Mouse (Mus musculus): ENCODE results near the gene C2cd3.

The C2cd3 gene

DNA sequence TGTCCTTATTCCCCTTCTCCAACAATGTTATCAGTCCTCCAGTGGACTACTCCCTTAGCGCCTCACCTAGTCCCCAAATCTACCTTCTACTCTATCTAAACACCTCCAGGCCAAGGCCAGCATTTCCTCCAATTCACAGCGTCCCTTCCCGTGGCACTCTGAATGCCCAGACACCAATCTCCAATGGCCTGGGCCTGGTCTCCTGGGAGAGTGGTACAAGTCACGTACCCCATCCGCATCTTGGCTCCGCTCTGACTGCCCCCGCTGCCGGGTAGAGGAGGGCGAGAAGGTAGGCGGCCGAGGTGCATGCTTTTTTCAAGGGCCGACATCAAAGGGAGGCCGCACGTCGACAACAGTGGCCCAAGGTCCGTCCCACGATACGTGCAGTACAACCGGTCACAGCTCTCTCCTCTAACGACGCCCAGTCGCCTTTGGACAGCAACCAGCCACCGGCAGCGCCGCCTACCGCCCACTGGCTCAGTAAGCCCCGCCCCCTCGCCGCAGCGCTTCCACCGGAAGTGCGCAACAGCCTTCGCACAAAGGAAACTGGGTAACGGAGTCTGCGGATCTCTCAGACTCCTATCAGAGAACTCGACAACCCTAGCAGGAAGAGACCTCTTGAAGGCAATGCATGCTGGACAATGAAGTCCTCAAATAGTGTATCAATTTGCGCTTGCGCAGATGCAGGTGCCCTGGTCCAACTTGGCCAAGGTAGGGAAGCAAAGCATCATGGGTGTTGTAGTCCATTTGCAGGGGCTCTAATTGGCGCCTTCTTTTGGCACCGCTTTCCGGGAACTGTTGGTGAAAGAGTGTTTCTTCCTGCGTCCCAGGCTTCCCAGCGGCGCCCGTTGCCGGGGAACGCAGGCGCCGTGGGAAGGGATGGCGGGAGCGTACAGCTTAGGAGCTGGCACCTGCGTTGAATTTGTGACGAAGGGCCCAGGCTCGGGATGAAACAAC, at the start of gene C2cd3, which contains the start of gene Ppme1:
Gene C2cd3, plus strand, starts transcription at position 739 of the 957 bp plus-strand sequence.
Gene Ppme1, minus strand, starts transcription at position 813 of the 957 bp plus-strand sequence.
- DNase-seq (ENCODE audit: low read depth): peak; percentile 99

DNA sequence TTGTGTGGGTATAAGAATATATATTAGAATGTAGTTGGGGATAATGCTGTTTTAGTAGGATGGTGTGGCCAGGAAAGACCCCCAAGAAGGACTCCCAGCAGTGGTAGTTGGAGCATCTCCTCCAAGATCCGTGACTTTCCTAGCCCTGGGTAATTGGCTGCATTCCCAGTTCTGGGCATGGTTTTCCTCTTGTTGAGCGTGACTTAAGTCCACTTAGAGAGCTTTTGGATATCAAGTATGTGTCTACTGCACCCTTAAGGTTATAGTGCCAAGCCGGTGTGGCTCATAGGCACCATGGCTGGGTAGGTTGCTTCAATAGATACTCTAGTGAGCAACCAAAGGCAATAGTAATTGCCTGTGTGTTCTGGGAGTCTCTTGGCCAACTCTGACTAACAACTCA, 48.3 kb upstream of the C2cd3 start:
- no peak for DNase-seq (ENCODE audit: low read depth)

DNA sequence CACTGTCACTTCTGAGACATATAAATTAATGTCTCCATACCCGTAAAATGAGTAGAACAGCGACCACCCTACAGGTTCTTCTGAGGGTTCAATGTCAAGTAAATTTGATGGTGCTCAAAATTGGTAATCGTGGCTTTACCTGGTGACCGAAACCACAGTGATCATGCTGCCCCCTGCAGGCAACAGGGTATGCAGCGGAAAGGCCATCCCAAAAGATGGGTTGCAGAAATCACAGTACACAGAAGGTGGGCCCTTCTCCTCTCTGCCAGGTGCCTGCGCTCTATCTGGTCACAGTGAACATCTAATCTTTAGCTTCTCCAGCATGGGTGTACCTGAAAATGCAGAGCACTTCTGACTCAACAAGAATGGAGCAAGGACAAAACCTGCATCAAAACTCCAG, 46.6 kb upstream of the C2cd3 start:
- DNase-seq (ENCODE audit: low read depth): peak; percentile 68

DNA sequence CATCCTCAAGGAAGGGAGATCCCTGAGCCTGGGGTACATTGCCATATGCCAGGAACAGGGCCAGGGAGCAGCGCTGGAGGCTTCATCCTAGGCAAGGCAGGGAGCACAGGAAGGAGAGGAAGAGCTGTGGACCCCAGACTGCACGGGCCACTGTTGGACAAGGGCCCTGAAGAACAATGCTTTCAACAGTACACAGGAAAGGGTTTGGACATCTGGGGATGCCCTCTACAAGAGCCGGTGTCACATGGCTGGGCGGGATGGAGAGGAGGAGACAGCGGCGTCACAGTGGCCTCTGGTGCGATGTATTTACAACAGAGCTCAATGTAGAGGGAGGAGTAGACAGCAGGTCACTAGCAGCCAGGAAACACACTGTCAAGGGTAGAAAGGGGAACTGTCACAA, 44.5 kb upstream of the C2cd3 start:
- no peak for DNase-seq (ENCODE audit: low read depth)

DNA sequence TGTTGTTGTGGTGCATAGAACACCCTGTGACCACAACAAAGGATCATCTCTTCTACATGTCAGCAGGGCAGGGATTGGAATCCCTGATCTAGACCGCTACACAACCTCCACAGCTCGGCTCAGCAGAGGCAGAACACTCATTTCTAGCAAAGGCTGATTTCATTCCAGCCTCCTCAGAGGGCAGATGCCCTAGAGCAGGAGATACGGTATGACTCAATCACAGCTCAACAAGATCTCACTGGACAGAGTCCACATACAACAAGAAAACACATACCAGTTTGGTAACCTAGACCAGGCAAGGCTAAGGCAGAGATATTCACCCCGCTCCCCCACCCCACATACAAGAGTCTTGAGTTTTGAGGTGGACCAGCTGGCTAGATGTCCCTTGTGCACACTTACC, 43.4 kb upstream of the C2cd3 start:
- DNase-seq (ENCODE audit: low read depth): peak; percentile 70

DNA sequence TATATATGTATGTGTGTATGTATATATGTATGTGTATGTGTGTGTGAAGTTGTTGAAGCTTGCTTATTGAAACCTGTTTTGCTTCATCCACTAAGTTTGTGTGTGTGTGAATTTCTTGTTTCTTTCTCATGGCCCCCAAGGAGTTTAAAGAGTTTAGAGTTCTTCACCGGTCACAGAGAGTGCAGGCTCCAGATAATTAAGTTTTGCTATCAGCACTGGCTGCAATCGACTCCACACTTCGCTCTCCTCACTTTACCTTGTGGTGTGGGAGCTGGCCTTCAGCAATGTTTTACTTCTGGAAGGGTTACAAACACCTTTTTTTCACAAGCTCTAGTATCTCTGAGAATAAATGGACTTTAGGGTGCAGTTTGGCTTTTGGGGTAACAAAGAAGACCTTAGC, 40.8 kb upstream of the C2cd3 start:
- DNase-seq (ENCODE audit: low read depth): no peak

DNA sequence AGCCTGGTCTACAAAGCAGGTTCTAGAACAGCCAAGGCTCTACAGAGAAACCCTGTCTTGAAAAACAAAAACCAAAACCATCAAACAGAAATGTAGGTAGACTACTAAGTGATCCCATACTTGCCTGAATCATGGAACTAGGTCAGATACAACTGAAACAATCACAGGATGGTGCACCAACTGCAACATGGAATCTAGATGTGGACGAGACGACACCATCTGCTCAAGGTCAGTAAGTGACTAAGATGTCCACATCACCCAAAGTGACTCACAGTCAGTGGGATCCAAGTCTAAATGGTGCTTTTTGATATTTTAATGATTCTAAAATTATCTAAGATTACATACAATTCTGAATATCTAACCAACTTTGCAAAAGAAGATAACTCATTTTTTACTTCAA, 36.1 kb upstream of the C2cd3 start:
- no peak for DNase-seq (ENCODE audit: low read depth)

DNA sequence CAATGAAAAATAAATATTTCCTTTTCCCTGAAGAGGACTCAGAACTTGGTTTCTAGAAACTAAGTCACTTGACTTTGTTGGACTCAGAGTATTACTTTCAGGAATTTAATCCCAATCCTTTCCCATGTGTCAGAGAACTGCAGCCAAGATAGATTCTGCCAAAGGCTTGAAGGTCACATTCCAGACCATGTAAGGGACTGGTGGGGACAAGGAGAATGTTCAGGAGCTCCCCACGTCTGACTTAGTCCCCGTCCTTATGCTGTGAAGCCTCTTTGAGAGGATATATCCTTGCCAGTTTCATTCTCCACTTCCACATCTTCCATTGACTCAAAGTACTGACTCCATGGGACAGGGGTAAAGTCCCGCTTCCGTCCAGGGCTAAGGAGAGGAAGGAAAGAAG, 17.0 kb upstream of the C2cd3 start:
- DNase-seq (ENCODE audit: low read depth): peak; percentile 17

DNA sequence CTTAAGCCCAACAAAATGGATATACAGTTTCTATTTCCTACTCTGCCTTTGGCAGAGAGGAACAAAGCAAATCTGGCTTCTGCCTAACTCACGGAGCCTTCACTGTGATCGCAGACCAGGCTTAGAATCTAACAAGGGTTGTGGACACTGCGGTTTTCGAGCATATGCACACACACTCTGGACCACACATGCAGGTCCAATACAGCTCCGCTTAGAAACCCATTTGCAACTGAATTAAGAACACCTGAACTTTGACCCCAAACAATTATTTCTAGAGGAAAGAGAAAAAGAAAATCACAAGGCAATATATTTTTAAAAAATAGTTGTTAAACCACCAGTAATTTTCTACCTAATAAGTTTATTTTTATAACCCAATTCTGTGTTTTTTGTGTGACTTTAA, 15.7 kb upstream of the C2cd3 start:
- DNase-seq (ENCODE audit: low read depth): no peak

DNA sequence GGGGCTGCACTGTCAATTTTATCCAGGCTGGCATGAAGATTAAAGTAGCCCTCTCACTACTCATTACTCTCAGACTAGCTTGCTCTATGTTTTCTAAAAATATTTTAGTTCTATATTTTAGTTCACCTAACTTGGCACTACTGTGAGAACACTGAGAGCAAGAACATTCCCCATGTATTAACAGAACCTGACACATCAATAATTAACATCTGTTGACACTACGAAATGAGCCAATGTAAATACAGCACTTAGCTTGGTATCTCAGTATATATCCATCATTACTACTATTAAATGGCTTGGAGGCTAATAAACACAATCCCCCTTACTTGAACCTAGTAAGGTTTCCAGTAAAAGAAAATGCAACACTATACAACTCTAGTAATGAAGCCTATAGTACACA, 15.3 kb upstream of the C2cd3 start:
- no peak for DNase-seq (ENCODE audit: low read depth)

DNA sequence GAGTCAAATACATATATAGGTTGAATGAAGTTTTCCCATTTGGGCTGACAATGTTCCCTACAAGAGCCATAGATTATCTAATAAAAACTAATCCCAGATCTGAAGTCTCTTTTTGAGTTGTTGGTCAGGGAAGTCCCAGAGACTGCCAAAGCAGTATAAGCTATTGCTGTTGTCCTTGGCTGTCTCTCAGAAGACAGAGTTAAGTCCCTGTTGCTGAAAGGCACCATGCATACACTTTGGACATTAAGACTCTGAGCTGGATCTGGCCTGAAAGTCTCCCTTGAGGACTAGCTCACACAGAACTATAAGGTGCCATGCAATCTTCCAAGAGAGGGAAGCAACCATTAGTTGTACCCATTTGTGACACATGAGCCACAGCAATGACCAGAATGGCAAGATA, 14.2 kb upstream of the C2cd3 start:
- no peak for DNase-seq (ENCODE audit: low read depth)

DNA sequence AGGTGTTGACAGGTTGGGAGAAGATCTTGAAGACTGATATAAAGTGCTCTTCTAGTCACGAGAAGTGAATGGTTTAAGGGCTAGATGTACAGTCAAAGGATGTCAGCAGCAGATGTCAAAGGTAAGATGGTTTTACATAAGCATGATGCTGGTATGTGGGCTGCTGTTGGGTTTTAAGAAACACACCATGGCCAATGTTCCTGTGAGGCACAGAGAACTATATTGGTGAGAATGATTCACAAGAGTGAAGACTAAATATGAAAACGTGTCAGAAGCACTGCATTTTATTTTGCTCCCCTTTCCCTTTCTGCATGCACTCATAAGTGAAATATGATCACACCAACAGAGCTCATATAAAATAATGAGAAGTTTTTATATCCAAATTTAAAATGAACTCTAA, 8.9 kb upstream of the C2cd3 start:
- DNase-seq (ENCODE audit: low read depth): no peak

DNA sequence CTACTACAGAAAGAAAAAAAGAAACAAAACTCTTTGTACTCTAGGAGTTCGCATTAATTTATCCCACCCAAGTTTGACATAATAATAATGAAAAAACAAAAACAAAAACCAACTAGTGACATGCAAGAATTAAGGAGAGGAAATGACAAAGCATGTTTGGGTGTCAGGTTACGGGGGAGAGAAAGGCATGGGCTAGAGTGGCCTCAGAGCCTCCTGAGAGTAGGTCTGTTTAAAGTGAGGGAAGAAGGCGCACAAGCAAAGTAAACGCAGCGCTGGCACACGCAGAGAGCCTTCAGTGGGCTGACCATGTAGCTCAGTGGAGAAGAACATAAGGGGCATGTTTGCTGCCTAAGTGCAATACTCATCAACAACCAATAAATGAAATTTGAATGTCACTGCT, 7.1 kb upstream of the C2cd3 start:
- DNase-seq (ENCODE audit: low read depth): peak; percentile 10

DNA sequence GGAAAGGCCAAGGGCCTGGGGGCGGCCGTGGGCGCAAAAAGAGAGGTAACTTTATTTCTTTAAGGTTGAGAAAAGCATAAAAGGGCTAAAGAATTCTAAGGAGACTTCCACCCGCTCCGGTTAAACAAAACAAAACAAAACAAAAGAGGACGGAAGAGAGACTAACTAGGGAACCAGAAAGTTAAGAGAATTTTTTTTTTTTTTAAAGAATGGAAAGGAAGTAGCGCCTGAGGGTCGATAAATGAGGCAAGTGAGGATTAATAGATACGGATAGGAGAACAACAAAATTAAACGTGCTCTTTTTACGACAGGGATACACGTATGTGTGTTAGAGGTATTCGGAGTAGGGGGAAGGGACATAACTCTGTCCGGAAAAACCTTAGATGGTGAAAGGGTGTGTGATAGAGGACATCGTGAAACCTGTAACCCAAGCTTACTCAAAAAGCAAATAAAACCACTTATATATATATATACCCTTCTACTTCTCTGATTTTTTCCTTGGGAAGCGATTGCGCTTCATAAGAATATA, 483 bp downstream of the C2cd3 start:
- peak; percentile 33 for DNase-seq (ENCODE audit: low read depth)

DNA sequence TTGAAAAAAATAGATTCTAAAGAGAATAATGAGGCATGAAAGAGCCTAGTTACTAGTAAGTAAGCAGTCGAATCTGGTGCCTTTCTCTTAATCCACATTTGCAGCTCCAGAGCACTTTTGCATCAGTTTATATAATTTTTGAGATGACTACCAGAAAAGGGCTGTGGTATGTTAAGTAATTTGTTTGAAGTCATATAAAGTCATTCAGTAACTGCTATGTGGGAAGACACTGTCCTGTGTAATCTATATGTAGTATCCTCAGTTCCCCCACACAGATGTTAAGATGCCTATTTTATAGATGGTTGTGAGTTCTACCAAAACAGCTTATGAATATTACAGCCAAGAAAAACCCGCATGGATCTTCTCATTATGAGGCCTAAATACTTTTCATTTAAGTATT, 6.2 kb downstream of the C2cd3 start:
- DNase-seq (ENCODE audit: low read depth): no peak

DNA sequence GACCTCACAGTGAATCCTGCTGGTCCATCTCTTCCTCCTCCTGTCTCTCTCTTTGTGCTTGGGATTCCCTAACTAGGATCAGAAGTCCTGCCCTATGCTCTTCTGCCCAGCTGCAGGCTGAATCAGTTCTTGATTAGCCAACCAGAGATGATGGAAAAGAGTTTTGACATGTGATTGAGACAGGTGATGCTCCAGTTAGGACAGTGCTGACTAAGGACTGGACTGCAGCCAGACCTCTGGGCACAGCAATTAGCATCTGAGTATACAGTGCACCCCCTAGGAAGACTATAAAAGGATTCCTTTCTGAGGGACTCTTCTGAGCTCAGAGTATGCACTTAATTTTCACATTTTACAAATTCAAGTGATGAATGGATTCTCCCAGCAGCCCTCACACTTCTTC, 9.1 kb downstream of the C2cd3 start:
- no peak for DNase-seq (ENCODE audit: low read depth)

DNA sequence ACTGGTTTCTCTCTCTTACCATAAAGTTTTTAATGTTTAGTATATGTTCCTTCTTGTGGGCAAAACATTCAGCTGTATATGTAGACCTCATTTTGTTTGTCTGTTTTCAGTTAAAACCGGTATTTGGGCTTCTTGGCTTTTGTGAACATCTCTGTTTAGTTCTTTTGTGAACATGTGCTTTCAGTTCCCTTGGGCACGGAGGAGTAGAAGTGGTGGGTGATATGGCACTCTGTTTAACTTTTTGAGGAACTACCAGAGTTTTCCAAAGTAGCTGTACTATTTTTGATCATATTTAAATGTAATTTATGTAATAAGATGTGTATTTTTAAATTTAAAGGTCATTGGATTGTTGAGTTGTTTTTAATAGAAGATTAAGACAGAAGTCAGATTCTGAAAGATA, 11.2 kb downstream of the C2cd3 start:
- no peak for DNase-seq (ENCODE audit: low read depth)

DNA sequence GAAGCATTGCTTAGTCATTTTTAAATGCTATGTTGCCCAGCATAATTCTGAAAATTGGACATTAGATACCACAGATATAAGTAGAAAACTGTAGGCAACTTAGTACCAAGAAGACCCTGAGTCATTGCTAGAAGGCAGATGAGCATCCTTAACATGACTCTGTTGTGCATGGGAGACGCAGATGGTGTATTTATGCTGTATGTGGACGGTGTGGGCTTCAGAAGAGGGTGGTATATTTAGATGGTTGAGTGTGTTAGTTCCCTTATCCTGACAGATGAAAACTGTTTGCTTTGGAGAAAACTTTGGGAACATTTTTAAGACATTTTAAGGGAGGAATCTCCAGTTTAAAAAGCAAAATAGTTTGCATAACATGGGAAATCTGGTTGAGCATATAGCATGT, 16.1 kb downstream of the C2cd3 start:
- no peak for DNase-seq (ENCODE audit: low read depth)

DNA sequence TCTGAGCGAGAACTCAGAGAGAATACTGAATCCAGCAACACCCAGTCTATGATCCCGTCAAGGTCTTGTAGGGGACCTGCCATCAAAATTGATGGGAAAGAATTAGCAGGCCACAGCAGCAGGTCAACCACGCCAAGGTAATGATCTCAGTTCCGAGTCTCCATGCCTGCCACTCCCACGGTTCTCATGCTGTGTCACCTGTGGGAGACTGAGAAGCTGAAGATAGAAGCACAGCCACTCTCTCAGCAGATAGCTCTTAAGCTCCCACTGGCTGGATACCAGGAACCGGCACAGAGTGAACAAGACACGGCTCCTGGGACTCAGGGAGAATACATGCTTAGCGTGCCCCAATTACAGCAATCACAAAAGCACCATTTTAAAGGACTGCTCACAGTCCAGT, 18.1 kb downstream of the C2cd3 start:
- no peak for DNase-seq (ENCODE audit: low read depth)

DNA sequence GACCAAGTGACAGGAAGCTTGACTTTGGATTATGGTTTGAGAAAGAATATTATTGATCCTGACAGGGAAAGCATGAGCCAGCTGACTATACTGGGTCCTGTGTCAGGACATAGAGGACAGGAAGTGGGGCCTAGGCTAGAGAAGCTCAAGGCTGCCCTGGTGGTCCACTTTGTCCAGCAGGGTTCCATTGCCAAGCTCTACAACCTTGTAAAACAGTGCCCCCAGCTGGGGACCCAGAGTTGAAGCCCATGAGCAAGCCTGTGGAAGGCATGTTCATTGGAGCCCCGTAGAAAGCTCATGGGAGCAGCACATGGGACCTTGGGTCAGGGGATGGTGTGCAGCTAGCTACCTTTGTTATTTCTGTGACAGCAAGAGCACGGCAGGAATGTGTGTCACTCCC, 20.2 kb downstream of the C2cd3 start:
- peak; percentile 49 for DNase-seq (ENCODE audit: low read depth)

DNA sequence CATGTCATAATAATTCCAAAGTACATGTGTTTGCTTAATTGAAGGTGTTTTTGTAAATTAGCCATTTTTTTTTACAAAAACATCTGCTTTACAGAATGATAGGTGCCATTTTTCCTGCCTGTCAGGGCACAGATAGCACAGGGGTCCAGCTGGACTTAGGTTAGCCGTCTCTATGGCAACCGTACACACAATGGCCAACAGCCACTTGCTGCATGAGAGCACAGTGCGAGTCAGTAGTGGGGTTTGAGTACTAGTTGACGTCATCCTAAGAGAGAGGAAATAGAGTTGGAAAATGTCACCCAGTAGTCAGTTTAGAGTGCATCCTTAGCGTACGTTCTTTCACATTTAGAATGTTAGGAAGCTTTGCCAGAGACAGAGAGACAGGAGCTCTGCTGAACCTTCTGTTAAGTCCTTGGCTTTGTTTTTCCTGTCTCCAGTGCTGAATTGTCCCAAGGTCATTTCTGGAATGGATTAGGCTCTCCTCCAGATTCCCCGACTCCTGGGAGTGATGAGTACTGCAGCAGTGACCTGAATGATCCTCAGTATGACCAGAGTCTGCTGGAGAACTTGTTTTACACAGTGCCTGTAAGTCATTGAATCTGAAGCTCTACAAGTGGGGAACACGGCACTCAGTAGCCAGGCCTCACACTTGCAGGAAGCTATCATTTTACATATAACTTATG, 27.3 kb downstream of the C2cd3 start:
- DNase-seq (ENCODE audit: low read depth): no peak

DNA sequence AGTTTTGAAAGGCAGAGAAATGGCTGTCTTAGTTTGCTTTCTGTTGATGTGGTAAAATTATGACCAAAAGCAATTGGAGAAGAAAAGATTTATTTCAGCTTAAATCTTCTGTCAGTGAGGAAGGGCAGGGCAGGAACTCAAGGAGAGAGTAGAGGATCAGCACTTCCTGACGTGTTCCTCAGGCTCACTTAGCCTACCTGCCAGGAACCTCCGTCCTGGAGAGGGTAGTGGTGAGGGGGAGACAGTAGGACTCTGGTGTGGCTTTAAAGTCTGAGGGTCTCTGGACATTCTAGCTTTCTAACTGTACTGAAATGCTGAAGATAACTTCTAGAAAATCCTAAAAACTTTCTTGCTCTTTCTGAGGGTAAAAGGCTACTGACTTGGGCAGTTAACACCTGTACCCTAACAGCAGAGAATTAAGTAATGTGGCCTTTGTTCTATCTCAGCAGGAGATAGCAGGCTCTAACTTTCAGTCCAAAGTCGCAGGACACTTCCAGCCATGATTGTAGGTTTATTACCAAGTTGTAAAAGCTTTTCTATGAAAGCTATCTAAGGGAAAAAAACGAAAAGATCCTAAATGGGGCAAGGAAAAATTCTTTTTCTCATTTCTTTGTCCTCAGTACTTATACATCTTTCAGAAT, 29.0 kb downstream of the C2cd3 start:
- no peak for DNase-seq (ENCODE audit: low read depth)

DNA sequence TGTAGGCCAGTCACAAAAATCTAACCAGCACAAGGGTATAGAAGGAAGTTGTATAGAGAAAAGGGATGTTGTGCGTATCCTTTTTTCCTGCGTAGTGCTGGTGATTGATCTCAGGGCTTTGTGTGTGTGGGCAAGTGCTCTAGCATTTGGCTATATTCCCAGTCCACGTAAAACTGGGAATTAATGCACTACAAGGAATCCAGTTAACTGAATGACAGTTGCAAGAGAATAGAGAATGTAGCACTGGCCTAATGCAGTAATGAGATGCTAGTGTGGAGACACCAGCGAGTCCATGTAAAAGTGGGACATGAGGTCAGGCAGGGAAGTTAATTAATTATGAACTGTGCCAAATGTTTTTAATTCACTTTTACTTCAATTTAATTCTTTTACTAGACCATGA, 30.7 kb downstream of the C2cd3 start:
- DNase-seq (ENCODE audit: low read depth): peak; percentile 2

Measured in NIH3T3 (cell line).